Mouse (Mus musculus): ENCODE results near the gene Gse1.
A peak's percentile ranks its signal among the peaks of the same experiment; 100 is the strongest.

Gse1 gene

DNA sequence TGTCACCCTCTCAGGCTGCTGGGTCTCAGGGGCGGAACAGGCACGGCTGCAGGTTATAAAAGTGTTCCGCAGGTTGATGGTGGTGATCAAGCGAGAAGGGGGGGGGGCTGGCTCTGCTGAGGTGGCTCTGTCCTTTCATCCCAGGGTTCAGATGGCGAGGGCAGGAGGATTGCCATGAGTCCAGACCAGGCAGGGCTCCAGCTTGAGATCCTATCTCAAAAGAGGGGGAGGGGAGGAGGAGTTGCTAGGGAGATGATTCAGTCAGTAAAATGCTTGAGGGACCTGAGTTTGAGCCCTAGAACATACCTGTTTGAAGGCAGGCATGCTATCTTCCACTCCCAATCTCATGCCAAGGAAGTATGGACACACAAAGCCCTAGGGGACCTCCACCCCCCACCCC lies 332.3 kb downstream of the Gse1 start:
- no peak for DNase-seq

DNA sequence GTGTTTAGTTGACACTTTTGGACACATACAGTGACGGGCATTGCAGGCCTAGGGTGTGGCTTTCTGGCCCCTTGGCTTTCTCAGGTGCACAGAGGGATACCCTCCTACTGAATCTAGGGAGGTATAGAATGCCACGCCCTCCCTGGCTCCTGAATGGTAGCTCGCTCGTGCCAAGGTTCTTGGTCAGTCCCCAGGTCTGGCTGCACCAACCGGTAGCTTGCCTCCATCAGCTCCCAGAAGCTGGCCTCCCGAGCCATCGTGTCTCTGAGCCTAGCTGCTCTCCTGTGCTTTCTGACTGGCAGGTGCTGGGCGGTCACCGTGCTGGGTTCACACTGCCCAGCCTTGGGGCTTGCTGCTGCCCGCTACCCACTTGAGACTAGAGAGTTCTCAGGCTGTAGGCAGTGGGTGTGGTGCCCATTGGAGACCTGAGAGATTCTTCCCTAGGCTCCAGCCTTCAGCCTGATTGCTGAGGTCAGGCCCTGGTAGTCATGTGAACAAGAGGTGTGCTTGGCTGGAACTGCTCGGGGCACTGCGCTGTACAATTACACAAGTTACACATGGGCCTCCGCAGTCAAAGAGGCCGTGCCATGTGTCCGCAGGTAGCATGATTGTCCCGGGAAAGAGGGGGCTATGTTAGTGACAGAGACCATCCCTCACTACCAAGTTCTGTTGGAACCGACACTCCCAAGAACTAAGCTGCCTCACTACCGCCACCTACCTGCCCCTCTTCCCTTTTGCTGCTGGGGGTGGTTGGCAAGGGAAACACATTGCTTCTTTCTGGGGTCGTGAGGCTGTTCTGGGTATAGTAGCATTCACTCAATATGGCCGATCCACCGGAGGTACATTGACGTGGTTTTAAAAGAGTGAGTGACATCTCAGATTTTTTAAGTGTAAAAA lies 333.5 kb downstream of the Gse1 start:
- DNase-seq, result peak; percentile 41

DNA sequence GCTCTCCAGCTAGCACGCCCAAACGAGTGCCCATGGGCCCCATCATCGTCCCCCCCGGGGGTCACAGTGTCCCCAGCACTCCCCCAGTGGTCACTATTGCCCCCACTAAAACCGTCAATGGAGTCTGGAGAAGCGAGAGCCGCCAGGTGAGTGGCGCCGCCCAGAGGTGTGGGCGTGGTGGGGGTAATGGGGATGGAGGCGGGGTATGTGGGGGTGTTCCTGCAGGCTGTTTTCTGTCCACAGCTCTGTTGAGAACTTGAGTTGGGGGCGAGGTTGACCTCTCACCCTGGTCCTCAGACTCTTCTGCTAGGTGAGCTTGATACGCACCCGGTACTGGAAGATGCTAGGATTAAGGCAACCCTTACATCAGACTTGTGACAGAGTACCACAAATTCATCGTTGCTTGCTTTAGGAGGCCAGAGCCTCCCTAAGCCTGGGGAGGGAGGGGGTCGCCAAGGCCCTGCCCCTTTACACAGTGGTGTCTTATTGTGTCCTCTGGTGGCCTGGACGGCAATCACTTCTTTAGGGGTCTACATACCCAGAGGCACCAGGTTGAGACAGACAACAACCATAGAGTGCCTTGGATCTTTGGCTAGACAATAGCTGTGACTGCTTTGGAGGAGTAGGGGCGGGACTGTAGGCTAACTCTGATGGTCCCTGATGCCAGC lies 334.6 kb downstream of the Gse1 start:
- no peak for DNase-seq

DNA sequence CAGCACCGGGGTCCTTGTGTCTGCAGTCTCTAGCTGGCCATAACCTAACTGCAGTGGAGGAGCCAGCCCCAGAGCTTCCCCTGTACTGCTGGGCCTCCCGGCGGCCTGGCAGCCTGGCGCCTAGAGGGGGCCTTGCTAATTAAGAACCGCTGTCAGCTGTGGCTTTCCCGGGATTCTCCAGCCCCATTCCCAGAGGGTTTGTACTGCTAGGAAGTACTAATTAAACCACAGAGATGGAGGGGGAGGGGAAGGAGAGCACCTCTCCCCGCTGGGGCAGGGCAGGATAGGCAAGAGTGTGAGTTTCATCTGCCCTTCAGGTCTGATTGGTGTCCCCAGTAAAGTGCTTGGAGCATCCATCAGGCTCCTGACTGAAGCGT lies 335.1 kb downstream of the Gse1 start:
- peak; percentile 84 for DNase-seq

DNA sequence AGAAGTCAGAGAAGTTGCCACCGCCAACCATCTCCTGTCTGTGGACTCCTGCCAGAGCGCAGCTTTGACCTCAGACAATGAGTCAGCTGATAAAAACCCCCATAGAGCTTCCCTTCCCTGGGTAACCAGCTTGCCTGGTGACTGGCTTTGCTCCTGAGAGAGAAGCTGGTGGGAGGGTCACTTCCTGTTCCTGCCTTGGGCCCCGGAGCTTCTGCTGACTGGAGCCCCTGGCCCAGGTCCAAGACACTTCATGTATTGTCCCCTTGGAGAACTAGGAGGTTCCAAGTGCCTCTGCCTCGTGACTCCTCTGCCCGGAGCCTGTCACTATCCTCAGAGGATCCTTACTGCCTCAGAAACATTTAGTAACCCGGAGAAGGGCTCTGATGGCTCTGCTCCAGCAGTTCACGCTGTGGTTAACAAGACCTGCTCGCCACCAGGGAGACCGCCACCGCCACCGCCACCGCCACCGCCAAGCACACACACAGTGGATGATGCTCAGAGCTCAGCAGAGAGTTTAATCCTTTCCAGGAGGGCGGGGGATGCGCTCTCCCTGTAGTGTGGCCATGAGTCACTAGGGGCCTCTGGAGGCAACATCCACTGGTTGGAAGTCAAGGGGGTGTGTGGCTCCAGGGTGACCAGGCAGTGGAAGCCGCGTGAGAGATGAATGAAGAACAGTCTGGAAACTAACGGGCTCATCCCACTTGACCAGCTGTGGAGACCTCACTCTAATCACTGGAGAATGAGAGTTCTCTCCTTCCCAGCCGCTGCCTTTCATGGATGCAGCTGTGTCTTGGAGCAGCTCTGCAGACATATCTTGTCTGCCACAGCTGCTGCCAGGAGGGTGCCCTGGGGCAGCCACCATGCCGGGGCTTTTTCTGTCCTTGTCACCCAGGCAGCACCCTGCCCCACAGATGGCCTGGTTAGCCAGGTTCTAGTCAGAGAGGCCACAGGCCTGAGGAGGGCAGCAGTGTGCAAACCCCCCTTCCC lies 335.9 kb downstream of the Gse1 start:
- DNase-seq, result peak; percentile 92

DNA sequence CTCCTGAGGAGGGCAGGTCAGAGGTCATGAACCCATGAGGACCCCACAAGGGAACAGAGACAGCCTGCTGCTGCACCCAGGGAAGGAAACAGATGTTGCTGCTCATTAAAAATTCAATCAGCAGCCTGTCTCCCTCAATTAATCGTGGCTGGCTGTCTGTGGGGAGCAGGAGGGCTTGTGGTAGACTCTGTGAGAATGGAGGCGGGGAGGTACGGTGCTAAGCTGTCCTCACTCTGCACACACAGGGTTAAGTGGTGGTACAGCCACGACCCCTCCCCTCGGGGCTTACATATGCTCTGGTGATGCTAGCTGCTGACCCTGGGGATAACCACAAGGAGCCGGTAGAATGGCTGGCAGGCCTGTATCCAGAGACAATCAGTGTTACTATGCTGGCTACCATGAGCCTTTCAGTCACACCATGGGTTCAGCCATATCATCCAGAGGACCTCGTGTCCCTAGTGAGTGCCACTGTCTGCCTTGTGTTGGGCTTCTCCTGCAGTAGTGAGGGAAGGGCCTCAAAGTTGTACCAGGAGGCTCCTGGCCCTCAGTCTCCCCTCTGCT lies 337.0 kb downstream of the Gse1 start:
- DNase-seq, result peak; percentile 87

DNA sequence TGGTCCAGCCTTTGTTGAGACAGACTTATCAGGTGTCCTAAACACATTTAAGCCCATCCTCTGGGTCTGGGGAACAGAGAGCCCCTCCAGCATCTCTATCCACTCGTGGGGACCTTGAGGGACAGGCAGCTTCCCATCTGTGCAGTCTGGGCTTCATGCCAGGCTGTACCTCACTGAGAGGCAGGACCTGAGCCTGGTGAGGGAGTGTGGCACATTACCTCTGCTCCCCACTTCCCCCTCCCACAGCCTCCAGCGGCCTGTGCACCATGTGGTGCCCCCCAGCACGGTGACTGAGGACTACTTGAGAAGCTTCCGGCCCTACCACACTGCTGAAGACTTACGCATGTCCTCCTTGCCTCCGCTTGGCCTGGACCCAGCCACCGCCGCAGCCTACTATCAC lies 338.4 kb downstream of the Gse1 start:
- no peak for DNase-seq

DNA sequence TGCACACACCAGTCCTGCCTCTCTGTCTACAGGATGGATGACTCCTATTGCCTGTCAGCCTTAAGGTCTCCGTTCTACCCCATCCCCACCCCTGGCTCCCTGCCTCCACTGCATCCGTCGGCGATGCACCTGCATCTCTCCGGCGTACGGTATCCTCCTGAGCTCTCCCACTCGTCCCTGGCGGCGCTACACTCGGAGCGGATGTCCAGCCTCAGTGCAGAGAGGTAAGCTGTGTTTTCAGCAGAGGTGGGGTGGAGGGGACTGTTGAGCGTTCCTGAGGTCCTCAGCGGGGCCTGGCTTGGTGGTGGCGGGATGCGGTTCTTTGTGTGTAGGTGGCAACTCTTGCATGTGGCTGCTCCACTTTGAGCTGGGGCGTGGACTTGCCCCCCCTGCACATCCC lies 339.5 kb downstream of the Gse1 start:
- DNase-seq, result no peak

DNA sequence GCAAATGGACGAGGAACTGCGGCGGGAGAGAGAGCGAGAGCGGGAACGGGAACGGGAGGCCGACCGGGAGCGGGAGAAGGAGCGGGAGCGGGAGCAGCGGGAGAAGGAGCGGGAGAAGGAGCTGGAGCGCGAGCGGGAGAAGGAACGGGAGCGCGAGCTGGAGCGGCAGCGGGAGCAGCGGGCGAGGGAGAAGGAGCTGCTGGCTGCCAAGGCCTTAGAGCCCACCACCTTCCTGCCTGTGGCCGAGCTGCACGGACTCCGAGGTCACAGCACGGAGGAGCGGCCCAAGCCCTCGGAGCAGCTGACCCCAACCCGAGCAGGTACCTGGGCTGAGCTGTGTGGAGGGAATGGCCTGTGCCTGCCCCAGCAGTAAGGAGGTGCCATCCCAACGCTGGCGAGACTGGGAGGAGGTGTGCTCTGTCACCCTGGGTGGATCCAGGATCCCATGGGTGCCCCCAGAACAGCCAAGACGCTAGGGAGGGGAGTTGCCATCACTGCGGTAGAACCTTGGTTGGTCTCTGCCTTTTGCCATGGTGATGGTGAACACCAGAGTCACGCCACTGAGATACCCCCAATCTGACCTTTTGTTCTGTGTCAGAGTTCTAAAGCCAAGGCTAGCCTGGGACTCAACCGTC lies 340.0 kb downstream of the Gse1 start:
- no peak for DNase-seq

DNA sequence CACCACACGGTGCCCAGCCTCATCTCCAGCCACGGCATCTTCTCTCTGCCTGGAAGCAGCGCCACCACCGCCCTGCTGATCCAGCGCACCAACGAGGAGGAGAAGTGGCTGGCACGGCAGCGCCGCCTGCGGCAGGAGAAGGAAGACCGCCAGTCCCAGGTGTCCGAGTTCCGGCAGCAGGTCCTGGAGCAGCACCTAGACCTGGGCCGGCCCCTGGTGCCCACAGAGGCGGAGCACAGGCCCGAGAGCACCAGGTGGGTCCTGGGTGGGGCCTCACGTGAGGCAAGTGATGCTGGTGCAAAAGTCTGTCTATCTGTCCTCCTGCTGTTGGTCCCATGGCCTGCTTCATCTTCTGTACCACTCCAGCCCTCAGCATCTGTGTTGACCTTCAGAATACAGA lies 340.9 kb downstream of the Gse1 start:
- no peak for DNase-seq

DNA sequence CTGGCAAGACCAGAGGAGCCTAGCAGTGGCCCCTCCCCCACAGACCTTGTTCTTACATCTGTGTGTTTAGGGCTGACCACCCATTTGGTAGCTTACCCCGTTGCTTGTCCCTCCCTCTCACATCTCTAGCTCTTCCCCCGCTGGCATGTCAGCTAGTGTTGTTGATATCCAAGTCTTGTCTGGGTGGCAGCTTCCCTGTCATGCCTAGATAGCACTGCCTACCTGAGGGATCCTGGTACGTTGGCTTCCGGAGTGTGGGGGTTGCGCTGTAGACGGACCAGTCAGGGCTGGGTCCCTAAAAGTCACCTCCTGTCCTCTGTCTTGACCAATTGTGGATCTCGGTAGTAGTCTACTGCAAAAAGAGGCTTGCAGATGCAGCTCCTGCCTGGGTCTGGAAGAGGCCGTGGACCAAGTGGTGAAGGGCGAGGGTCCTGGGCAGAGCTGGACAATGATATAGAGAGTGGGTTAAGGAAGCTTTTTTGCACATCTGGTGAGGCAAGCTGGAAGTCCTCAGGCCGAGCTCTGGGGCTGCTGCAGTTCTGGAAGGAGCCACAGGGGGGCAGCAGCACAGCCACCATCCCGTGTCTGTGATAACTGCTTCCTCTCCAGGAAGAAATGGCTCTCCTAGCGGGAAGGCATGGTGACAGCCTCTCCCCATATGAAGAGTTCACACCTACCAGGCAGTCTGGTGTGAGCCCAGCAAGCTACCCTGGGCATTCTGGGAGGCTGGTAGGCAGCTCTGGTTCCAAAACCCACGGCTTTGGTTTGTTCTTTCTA lies 341.9 kb downstream of the Gse1 start:
- peak; percentile 77 for DNase-seq

DNA sequence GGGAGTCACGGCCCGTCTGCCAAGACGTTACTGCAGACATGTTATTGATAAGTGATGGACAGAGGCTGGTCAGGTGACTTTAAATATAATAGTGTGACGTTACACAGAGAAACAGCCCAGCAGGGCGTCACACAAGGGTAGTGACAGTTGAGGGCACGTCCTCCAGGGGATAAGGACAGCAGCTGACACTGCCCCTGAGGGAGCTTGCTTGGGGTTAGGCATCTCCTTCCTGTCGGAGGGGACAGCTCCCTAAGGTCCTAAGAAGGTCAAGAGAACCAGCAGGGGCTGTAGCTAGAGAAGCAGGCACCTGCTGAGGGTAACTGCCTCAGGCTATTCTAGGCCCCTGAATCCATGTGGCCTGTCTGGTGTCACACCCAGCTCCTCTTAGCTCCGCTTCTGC lies 343.3 kb downstream of the Gse1 start:
- no peak for DNase-seq

DNA sequence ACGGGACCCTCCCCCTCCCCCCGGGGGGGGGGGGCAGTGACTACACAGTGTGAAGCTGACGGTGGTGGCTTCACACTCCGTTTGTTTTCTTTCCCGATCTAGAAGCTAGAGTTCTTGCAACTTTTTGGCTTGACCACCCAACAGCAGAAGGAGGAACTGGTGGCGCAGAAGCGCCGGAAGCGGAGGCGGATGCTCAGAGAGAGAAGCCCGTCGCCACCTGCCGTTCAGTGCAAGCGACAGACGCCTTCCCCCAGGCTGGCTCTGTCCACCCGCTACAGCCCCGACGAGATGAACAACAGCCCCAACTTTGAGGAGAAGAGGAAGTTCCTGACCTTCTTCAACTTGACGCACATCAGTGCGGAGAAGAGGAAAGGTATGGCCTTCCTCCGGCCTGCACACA lies 344.3 kb downstream of the Gse1 start:
- no peak for DNase-seq

DNA sequence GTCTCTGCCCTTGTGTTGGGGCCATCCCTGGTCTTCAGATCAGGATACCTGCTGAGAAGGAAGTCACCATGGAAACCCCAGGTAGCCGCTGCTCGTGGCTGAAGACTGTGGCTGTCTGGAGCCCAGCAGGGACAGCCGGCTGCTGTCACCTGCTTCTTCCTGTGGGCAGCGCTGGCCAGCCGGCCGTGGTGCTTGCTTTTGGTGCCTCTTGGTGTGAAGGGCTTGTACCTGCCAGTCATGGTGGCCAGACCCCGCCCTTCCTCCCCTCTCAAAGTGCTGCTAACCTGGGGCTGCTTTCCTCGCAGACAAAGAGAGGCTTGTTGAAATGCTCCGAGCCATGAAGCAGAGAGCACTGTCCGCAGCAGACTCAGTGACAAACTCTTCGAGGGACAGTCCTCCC lies 345.6 kb downstream of the Gse1 start:
- DNase-seq, result no peak

DNA sequence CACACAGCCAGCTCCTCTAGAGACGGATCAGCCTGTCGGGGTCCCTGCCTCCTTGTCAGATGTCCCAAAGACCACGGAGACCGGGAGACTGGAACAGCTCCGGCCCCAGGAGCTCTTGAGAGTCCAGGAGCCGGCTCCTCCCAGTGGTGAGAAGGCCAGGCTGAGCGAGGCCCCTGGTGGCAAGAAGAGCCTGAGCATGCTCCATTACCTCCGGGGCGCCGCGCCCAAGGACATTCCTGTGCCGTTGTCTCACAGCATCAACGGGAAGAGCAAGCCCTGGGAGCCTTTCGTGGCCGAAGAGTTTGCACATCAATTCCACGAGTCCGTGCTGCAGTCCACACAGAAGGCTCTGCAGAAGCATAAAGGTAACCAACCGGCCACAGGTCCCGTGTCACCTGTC lies 346.7 kb downstream of the Gse1 start:
- no peak for DNase-seq

DNA sequence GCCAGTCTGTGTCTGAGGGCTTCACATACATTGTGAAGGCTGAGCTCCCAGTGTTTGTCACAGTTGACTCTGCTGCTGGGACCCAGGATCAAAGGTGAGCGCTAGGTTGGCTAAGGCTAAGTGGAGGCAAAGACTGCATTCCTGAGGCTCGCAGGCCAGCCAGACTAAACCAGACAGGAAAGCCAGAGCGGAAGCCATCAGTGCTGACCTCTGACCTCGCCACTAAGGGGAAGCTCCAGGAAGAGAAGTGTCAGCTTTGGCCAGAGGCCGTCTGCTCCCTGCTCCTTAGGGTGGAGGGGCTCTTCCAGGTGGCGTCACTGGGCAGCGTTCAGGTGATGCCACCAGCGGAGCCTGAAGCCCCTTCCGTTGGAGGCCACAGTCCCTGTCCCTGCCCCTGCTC lies 347.5 kb downstream of the Gse1 start:
- DNase-seq, result no peak

DNA sequence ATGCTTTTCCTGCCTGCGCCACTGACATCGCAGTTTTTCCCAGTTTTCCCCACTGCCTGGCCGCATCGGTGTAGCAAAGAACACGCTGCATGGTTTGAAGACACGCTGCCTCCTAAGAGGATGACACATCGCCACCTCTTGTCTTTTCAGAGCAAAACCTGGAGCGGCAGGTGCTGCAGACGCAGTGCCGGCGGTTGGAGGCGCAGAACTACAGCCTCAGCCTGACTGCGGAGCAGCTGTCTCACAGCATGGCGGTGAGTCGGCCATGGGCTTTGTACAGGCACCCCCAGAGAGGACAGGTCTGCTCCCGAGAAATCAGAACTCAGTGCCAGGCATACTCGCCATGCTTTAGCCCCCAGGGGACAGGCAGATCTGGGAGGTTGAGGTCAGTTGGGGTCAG lies 349.6 kb downstream of the Gse1 start:
- no peak for DNase-seq

DNA sequence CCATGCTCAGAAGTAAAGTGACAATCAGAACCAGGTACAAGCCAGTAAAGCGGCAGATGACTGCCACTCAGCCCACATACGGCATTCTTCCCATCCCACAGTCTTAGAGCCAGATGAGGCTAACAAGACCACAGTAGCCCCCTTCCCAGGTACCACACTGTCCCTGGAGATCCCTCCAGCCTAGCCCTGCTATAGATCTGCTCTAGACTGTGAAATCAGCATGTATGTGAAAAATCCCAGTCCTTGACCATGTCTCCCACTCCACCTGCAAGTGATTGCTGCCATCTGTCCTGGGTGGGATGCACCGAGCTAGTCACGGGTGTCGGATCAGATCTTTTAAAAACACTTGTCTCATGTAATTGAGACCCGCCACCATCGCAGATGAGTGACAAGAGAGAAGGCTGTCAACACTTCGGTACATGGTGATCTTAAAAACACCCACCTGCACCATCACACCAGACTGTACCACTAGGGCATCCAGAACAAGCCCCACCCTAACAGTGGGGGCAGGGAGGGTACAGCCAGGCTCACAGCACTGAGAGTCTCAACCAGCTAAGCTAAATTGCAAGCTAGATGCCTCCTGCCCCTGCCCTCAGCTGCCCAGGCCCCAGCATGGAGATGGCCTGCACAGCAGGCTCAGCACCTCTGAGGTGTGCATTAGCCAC lies 352.2 kb downstream of the Gse1 start:
- DNase-seq, result no peak

DNA sequence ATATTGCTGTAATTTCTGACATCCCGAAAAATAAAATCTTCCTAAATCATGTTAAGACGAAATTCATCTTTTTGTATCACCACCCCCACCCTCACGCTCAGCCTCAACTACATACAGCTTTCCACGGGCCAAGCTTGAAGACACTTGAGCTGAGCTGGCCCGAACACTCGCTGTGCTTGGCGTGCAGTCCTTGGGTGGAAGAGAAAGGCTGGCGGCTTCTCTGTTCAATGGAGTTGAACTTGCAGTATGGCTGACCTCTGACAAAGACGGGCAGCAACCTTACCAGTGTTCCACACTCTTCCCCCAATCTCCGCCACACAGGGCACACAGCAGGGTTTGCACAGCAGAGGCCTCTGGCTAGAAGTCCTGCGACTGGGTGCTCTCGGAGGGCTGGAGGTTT lies 353.1 kb downstream of the Gse1 start:
- DNase-seq, result no peak

DNA sequence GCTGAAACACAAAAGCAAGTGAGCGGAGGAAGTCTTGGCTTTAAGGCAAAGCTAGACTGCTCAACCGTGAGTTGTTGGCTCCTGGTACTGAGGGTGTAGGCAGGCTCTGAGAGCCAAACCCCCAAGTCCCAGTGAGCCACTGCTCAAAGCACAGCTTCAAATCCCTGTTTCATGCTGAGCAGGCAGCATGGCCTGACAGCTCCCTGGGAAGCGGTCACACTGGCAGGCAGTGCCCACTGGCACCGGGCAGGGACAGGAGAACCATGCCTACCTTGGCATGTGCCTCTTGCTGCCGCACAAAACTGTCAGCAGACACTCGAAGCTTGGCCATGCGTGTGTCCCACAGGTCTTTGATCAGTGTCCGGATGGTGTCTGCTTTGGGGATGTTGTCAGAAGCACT lies 353.6 kb downstream of the Gse1 start:
- no peak for DNase-seq

DNA sequence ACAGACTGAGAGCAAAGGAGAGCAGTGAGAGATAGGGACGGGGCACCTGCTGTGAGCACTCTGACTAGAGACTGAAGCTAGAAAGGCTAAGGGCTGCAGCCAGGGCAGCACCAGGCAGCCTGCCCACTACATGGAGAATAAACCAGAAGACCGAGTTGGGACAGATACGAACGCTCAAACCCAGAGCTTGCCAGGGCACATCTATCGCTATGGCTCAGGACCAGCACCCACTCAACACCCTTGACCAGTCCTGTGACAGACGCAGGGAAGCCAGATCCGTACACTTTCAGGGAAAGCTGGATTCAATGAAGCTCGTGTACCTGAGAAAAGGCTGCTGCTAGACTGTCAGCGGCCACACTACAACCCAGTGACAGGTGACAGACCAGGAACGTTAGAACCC lies 357.3 kb downstream of the Gse1 start:
- no peak for DNase-seq

Measured in retina, postnatal 1 day (tissue).